Mouse (Mus musculus) MEL (cell line): Measurements from ENCODE around the gene Med19.

ENCODE experiments used
- ETS1 ChIP-seq: IDR thresholded peaks from 2 replicates; pipeline ENCODE4 v1.6.1; 2012; ENCODE audit warnings: low read depth, mild to moderate bottlenecking, inconsistent platforms, low read length, improper control_type of control experiment, moderate library complexity
- GATA1 ChIP-seq: IDR thresholded peaks from 2 replicates; pipeline ENCODE4 v1.6.1; 2011; ENCODE audit warnings: low read depth, low read length, improper control_type of control experiment
- POLR2A ChIP-seq, 2 experiments: IDR thresholded peaks; 2 replicates each; pipeline ENCODE4 v1.6.1; 2011 to 2012; ENCODE audit warnings: low read length in 2 of 2, mild to moderate bottlenecking in 2 of 2, control low read depth in 1 of 2, improper control_type of control experiment in 1 of 2, low read depth in 1 of 2, moderate library complexity in 1 of 2; ENCODE audit not compliant: control insufficient read depth in 1 of 2, insufficient read depth in 1 of 2, poor library complexity in 1 of 2
- TBP ChIP-seq: IDR thresholded peaks from 2 replicates; pipeline ENCODE4 v1.8.0; 2011; ENCODE audit warnings: low read depth, low read length, improper control_type of control experiment
- ZMIZ1 ChIP-seq: IDR thresholded peaks from 2 replicates; pipeline ENCODE4 v1.6.1; 2012; ENCODE audit warnings: low read depth, mild to moderate bottlenecking, inconsistent platforms, low read length, improper control_type of control experiment, moderate library complexity
- ZNF384 ChIP-seq: IDR thresholded peaks from 2 replicates; pipeline ENCODE4 v1.6.1; 2012; ENCODE audit warnings: low read depth, mild to moderate bottlenecking, inconsistent platforms, low read length, improper control_type of control experiment

DNA sequence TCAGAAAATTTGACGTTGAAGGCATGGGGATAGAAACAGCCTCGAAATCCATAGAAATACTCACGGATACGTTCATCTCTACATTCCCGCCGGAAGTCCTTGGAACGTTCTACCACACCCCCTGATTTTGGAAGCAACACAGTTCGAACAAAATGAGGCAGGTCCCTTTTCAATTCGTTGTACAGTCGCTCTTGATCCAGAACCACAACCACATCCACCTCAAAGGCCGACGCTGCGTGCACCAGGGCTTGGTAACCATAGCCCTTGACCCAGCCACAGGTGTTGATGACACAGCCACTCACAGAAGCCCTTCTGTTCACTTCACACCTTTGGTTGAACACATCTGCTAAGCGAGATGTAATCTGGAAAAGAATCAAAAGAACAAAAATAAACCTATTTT, 45.7 kb downstream of the Med19 start:
- TF ChIP-seq ETS1 = no peak
- TF ChIP-seq POLR2A (IDR thresholded peaks at IDR 0.05; ENCODE audit: control insufficient read depth in 1 of 2, insufficient read depth in 1 of 2, low read depth in 1 of 2, low read length in 2 of 2, poor library complexity in 1 of 2) = no peak
- no peak for TF ChIP-seq GATA1
- no peak for TF ChIP-seq ZMIZ1
- TF ChIP-seq ZNF384 = no peak
- TF ChIP-seq TBP = no peak
